Mouse (Mus musculus) stomach, postnatal 0 days (tissue): Measurements from ENCODE around the gene Iars2.

ENCODE experiments used
- CTCF ChIP-seq: IDR thresholded peaks from 2 replicates; pipeline ENCODE4 v1.5.1; 2016; ENCODE audit warnings: antibody characterized with exemption, low read depth, mild to moderate bottlenecking, moderate library complexity
- EP300 ChIP-seq: optimal IDR thresholded peaks from 2 replicates; pipeline ENCODE3; 2016; ENCODE audit warnings: antibody characterized with exemption

DNA sequence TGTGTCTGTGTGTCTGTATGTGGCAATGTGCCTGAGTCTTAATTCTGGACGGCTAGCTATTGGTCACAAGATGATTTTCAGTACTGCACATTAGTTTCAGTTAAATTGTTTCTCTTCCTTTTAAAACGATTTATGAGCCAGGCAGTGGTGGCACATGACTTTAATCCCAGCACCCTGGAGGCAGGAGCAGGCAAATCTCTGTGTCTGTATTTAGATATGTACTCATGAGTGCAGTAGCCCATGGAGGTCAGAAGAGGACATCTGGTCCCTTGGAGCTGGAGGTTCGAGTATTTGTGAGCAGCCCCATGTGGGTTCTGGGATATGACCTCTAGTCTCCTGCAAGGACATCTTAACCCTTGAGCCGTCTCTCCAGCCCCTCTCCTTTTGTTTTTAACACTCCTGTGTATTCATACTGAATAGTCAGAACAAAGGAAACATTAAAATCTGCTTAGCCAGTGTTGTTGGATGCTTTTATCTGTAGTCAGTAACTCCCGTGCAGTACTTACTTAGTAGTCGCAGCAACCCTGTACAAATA lies 6.1 kb upstream of the Iars2 start:
- TF ChIP-seq CTCF (no peak), EP300 (no peak)
